Comparison of ENCODE assay signal across 9 mouse cellular contexts in the genomic region with DNA sequence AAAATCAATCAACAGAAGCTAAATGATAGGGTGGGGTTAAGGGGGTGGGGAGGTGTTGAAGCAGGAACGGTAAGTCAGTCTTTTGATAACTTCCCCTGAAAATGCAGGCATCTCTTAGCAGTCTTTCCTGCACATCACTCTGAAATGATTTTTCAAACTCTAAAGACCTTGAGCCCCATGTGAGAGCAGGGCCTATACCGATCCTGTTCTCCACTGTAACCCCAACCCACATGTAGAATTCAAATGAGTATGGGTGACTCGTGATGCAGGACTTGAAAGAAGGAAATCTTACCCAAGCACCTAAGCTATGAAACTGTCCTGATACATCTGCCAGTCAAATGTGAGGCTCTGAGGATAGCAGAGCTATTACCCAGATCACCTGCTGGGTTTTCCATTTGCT. TPM values are rescaled to one million over a fixed set of nuclear protein-coding genes. Genes with fewer than 3 reads are reported as not detected.
DNase-seq lines count a peak whose midpoint lies in the region; ATAC-seq lines count a peak whose summit lies in the region.
"Had no signal": no experiment of that assay in that cellular context is flagged by ENCODE, and none has a peak within 500 bp of the region (broad histone marks: within the 10 kb centered on the region; RNA-seq: fewer than 3 reads in every experiment).

No protein-coding gene starts in this region.

- 69% methylated on average over 3 of the region's 3 CpGs for WGBS in hindbrain, embryonic 12.5 days
- WGBS in hindbrain, embryonic 14.5 days: 67% methylated on average over 3 of the region's 3 CpGs
- WGBS in midbrain, embryonic 13.5 days: 71% methylated on average over 3 of the region's 3 CpGs
- 87% methylated on average over 3 of the region's 3 CpGs for WGBS in midbrain, embryonic 11.5 days
- 55% methylated on average over 3 of the region's 3 CpGs for WGBS in intestine, embryonic 15.5 days
- WGBS in stomach, embryonic 16.5 days: 54% methylated on average over 3 of the region's 3 CpGs

- no peak for DNase-seq in hindbrain, embryonic 14.5 days (ENCODE audit: low spot score)
- no peak for DNase-seq in midbrain, embryonic 11.5 days (ENCODE audit: low spot score, missing footprints)
- no peak for DNase-seq in left cerebral cortex, adult 18-20 months (ENCODE audit: low spot score in 2 of 2)
- DNase-seq in left cerebral cortex, adult 11 months (ENCODE audit: low spot score): no peak

- H3K4me2 ChIP-seq in hindbrain, embryonic 12.5 days (replicated peaks): 0 out of 2 replicates have a peak overlapping the region, but pooled peaks have one; percentile 11
- H3K4me2 ChIP-seq in hindbrain, embryonic 14.5 days (replicated peaks): no peak overlapping the region
- H3K4me2 ChIP-seq in midbrain, embryonic 13.5 days (replicated peaks): no peak overlapping the region
- H3K4me2 ChIP-seq in midbrain, embryonic 11.5 days: no peak overlapping the region
- peak overlapping the region; percentile 35 for H3K4me2 ChIP-seq in intestine, embryonic 15.5 days (replicated peaks)
- H3K4me2 ChIP-seq in stomach, embryonic 16.5 days (ENCODE audit: low read depth, low read length): peak overlapping the region; percentile 20; the same call in 1 of the 2 replicates

- peaks cover 55% of the 10 kb centered on the region for H3K36me3 ChIP-seq in hindbrain, embryonic 12.5 days
- H3K36me3 ChIP-seq in hindbrain, embryonic 14.5 days (replicated peaks; ENCODE audit: control insufficient read depth, insufficient read depth): peaks cover 73% of the 10 kb centered on the region
- peaks cover 60% of the 10 kb centered on the region for H3K36me3 ChIP-seq in midbrain, embryonic 13.5 days
- H3K36me3 ChIP-seq in midbrain, embryonic 11.5 days (ENCODE audit: control insufficient read depth, insufficient read depth, low read length): peaks cover 37% of the 10 kb centered on the region; the same call in 1 of the 2 replicates
- peaks cover 27% of the 10 kb centered on the region for H3K36me3 ChIP-seq in intestine, embryonic 15.5 days
- H3K36me3 ChIP-seq in stomach, embryonic 16.5 days (ENCODE audit: control insufficient read depth, insufficient read depth, low read length): peaks cover 31% of the 10 kb centered on the region; the same call in 1 of the 2 replicates

- H3K9ac ChIP-seq in hindbrain, embryonic 12.5 days: peak overlapping the region; percentile 19; the same call in 1 of the 2 replicates
- no peak overlapping the region for H3K9ac ChIP-seq in hindbrain, embryonic 14.5 days
- peak overlapping the region; percentile 42; the same call in 1 of the 2 replicates for H3K9ac ChIP-seq in midbrain, embryonic 13.5 days (replicated peaks)
- no peak overlapping the region for H3K9ac ChIP-seq in midbrain, embryonic 11.5 days (ENCODE audit: low read length)
- no peak overlapping the region for H3K9ac ChIP-seq in intestine, embryonic 15.5 days
- H3K9ac ChIP-seq in stomach, embryonic 16.5 days (ENCODE audit: low read length): no peak overlapping the region

- H3K4me1 ChIP-seq in hindbrain, embryonic 12.5 days: peaks cover 50% of the 10 kb centered on the region
- peaks cover 37% of the 10 kb centered on the region for H3K4me1 ChIP-seq in hindbrain, embryonic 14.5 days (replicated peaks; ENCODE audit: control insufficient read depth, insufficient read depth, low read length)
- H3K4me1 ChIP-seq in midbrain, embryonic 13.5 days (replicated peaks): peaks cover 55% of the 10 kb centered on the region
- H3K4me1 ChIP-seq in midbrain, embryonic 11.5 days (ENCODE audit: control insufficient read depth, insufficient read depth, low read length): peaks cover 14% of the 10 kb centered on the region
- peaks cover 29% of the 10 kb centered on the region for H3K4me1 ChIP-seq in intestine, embryonic 15.5 days (replicated peaks)
- peaks cover 35% of the 10 kb centered on the region for H3K4me1 ChIP-seq in stomach, embryonic 16.5 days (ENCODE audit: control insufficient read depth, insufficient read depth, low read length)

- no peak overlapping the region for H3K27ac ChIP-seq in hindbrain, embryonic 12.5 days
- no peak overlapping the region for H3K27ac ChIP-seq in hindbrain, embryonic 14.5 days
- no peak overlapping the region for H3K27ac ChIP-seq in midbrain, embryonic 13.5 days
- no peak overlapping the region for H3K27ac ChIP-seq in midbrain, embryonic 11.5 days (ENCODE audit: low read depth, low read length)
- no peak overlapping the region for H3K27ac ChIP-seq in intestine, embryonic 15.5 days
- H3K27ac ChIP-seq in stomach, embryonic 16.5 days (ENCODE audit: low read length): no peak overlapping the region

- no peaks in the 10 kb centered on the region for H3K27me3 ChIP-seq in hindbrain, embryonic 12.5 days
- H3K27me3 ChIP-seq in hindbrain, embryonic 14.5 days (ENCODE audit: control insufficient read depth, insufficient read depth, low read length): no peaks in the 10 kb centered on the region
- no peaks in the 10 kb centered on the region for H3K27me3 ChIP-seq in midbrain, embryonic 13.5 days
- no peaks in the 10 kb centered on the region for H3K27me3 ChIP-seq in midbrain, embryonic 11.5 days (ENCODE audit: control insufficient read depth, insufficient read depth, low read length)
- H3K27me3 ChIP-seq in intestine, embryonic 15.5 days (replicated peaks): no peaks in the 10 kb centered on the region
- H3K27me3 ChIP-seq in stomach, embryonic 16.5 days (ENCODE audit: control insufficient read depth, insufficient read depth, low read length): no peaks in the 10 kb centered on the region

- H3K9me3 ChIP-seq in hindbrain, embryonic 12.5 days (replicated peaks): no peaks in the 10 kb centered on the region
- no peaks in the 10 kb centered on the region for H3K9me3 ChIP-seq in hindbrain, embryonic 14.5 days (ENCODE audit: control insufficient read depth, low read length)
- H3K9me3 ChIP-seq in midbrain, embryonic 13.5 days: no peaks in the 10 kb centered on the region
- H3K9me3 ChIP-seq in midbrain, embryonic 11.5 days (ENCODE audit: control insufficient read depth, low read length): no peaks in the 10 kb centered on the region
- no peaks in the 10 kb centered on the region for H3K9me3 ChIP-seq in intestine, embryonic 15.5 days
- no peaks in the 10 kb centered on the region for H3K9me3 ChIP-seq in stomach, embryonic 16.5 days (replicated peaks; ENCODE audit: control insufficient read depth, low read length)

- no peak for ATAC-seq in hindbrain, embryonic 12.5 days (ENCODE audit: low FRiP score)
- no peak for ATAC-seq in hindbrain, embryonic 14.5 days (ENCODE audit: low FRiP score)
- no peak for ATAC-seq in midbrain, embryonic 13.5 days
- ATAC-seq in midbrain, embryonic 11.5 days (ENCODE audit: low FRiP score): no peak
- ATAC-seq in intestine, embryonic 15.5 days: no peak
- no peak for ATAC-seq in stomach, embryonic 16.5 days (ENCODE audit: insufficient read depth, low FRiP score)
- ATAC-seq: hindbrain, embryonic 16.5 days had no signal

- no peak overlapping the region for H3K4me3 ChIP-seq in hindbrain, embryonic 12.5 days
- H3K4me3 ChIP-seq in hindbrain, embryonic 14.5 days (replicated peaks; ENCODE audit: low read length): no peak overlapping the region
- H3K4me3 ChIP-seq in midbrain, embryonic 13.5 days (replicated peaks): no peak overlapping the region
- no peak overlapping the region for H3K4me3 ChIP-seq in midbrain, embryonic 11.5 days (ENCODE audit: low read depth, low read length)
- H3K4me3 ChIP-seq in intestine, embryonic 15.5 days (replicated peaks): no peak overlapping the region
- H3K4me3 ChIP-seq in stomach, embryonic 16.5 days (replicated peaks; ENCODE audit: low read length): no peak overlapping the region

RNA-seq across cellular contexts. Expression of a gene that starts 4.3 kb away (rescaled TPM):
- polyA plus RNA-seq in hindbrain, embryonic 12.5 days (2016; fragmentation: Nextera tagmentation; extraction: Ambion mirVana): 551 and 555 TPM in 2 replicates
- polyA plus RNA-seq in hindbrain, embryonic 14.5 days (2014; fragmentation: Nextera tagmentation; extraction: Ambion mirVana): 252 and 279 TPM in 2 replicates
- polyA plus RNA-seq in midbrain, embryonic 13.5 days (2015; fragmentation: Nextera tagmentation; extraction: Ambion mirVana): 345 and 354 TPM in 2 replicates
- polyA plus RNA-seq in midbrain, embryonic 11.5 days (2014; fragmentation: Nextera tagmentation; extraction: Ambion mirVana): 477 and 506 TPM in 2 replicates
- 754 and 764 TPM in 2 replicates for polyA plus RNA-seq in intestine, embryonic 15.5 days (2015; fragmentation: Nextera tagmentation; extraction: Ambion mirVana)
- polyA plus RNA-seq in stomach, embryonic 16.5 days (2015; fragmentation: Nextera tagmentation; extraction: Ambion mirVana): 669 and 693 TPM in 2 replicates
- total RNA-seq in left cerebral cortex, adult 18-20 months (2021): 100 to 1,000 TPM; 335 to 352 TPM

RNA-seq across cellular contexts. Expression of a gene that starts 4.6 kb away (rescaled TPM):
- polyA plus RNA-seq in hindbrain, embryonic 12.5 days (2016; fragmentation: Nextera tagmentation; extraction: Ambion mirVana): 2.6 and 3.4 TPM in 2 replicates
- 0.82 and 2.5 TPM in 2 replicates for polyA plus RNA-seq in hindbrain, embryonic 14.5 days (2014; fragmentation: Nextera tagmentation; extraction: Ambion mirVana)
- polyA plus RNA-seq in midbrain, embryonic 13.5 days (2015; fragmentation: Nextera tagmentation; extraction: Ambion mirVana): 2.4 and 3.5 TPM in 2 replicates
- 1.9 and 2.5 TPM in 2 replicates for polyA plus RNA-seq in midbrain, embryonic 11.5 days (2014; fragmentation: Nextera tagmentation; extraction: Ambion mirVana)
- 1.6 and 2.0 TPM in 2 replicates for polyA plus RNA-seq in intestine, embryonic 15.5 days (2015; fragmentation: Nextera tagmentation; extraction: Ambion mirVana)
- 0.79 and 1.1 TPM in 2 replicates for polyA plus RNA-seq in stomach, embryonic 16.5 days (2015; fragmentation: Nextera tagmentation; extraction: Ambion mirVana)
- 1 to 10 TPM; 1.6 TPM for total RNA-seq in left cerebral cortex, adult 18-20 months (2021)

Comparison
In these comparisons a context has a peak if more than half of its experiments do, and no peak if none do; other contexts are left out.
1. H3K4me2 ChIP-seq: peak in hindbrain, embryonic 12.5 days (single experiment), intestine, embryonic 15.5 days (single experiment) and stomach, embryonic 16.5 days (single experiment); none in hindbrain, embryonic 14.5 days (single experiment), midbrain, embryonic 13.5 days (single experiment) and midbrain, embryonic 11.5 days (single experiment).
2. H3K9ac ChIP-seq: peak in hindbrain, embryonic 12.5 days (single experiment) and midbrain, embryonic 13.5 days (single experiment); none in hindbrain, embryonic 14.5 days (single experiment), midbrain, embryonic 11.5 days (single experiment), intestine, embryonic 15.5 days (single experiment) and stomach, embryonic 16.5 days (single experiment).